Mouse (Mus musculus) heart, adult 18-20 months (tissue): ENCODE measurements at regions not wholly inside any gene's neighbourhood (a gene's known extent, or its start where the extent isn't known, plus 50 kb on each side); places are given as distances from the start of the nearest gene placed in this dataset.

Source experiments
- DNase-seq, 2 experiments: peaks; one replicate each; pipeline ENCODE4 v3.0.0; 2021 to 2022; ENCODE audit warnings: mixed read lengths in 1 of 2

- no peak for DNase-seq
These were observed 61.3 kb upstream of the 1600014C23Rik start for GRCm38 (mm10) chr17:45794926-45795325.

GRCm38 (mm10) chr17:45790959-45791520, 57.4 kb upstream of the 1600014C23Rik start:
- no peak for DNase-seq

- DNase-seq, result no peak
These were observed 56.1 kb upstream of the 1600014C23Rik start for GRCm38 (mm10) chr17:45789777-45790176.

- no peak for DNase-seq
These were observed 51.3 kb upstream of the 1600014C23Rik start for GRCm38 (mm10) chr17:45784905-45785304.

- DNase-seq, result no peak
These were observed 50.9 kb upstream of the 1600014C23Rik start for GRCm38 (mm10) chr17:45784496-45784895.
